Mouse (Mus musculus): ENCODE results near the gene Ccdc117. TPM values are rescaled to one million over a fixed set of nuclear protein-coding genes. Genes with fewer than 3 reads are reported as not detected.
A peak's percentile ranks its signal among the peaks of the same experiment; 100 is the strongest.
"Not testable (repeated sequence)": the region's sequence is repeated elsewhere in the genome, so short reads cannot be mapped to it uniquely, and the experiment has no call there.

The Ccdc117 gene
- polyA plus RNA-seq, 2 experiments, result 19.6 to 20.9 TPM

GRCm38 (mm10) chr11:5490989-5491656 lies 50.9 kb downstream of the Ccdc117 start:
- Histone ChIP-seq H3K27ac (replicated peaks; ENCODE audit: low read depth, low read length) (no peak overlapping the region), H3K9ac (ENCODE audit: low read depth, low read length, severe bottlenecking) (no peak overlapping the region), H3K27me3 (ENCODE audit: control insufficient read depth, insufficient read depth, low read length) (no peaks in the 10 kb centered on the region), H3K4me1 (ENCODE audit: control insufficient read depth, insufficient read depth, low read length) (no peaks in the 10 kb centered on the region), H3K36me3 (ENCODE audit: control insufficient read depth, insufficient read depth, low read length) (no peaks in the 10 kb centered on the region), H3K4me3 (replicated peaks; ENCODE audit: low read length) (no peak overlapping the region), H3K4me2 (replicated peaks; ENCODE audit: low read depth, low read length, severe bottlenecking) (no peak overlapping the region), H3K9me3 (ENCODE audit: control insufficient read depth, low read length) (no peaks in the 10 kb centered on the region)
- no peak for TF ChIP-seq POLR2A (IDR thresholded peaks at IDR 0.05; ENCODE audit: borderline replicate concordance, extremely low read depth, insufficient read depth, insufficient read length)
- 84% methylated on average over 10 of the region's 10 CpGs for WGBS
- DNase-seq (ENCODE audit: low spot score) (no peak), ATAC-seq (ENCODE audit: low FRiP score, low read depth) (no peak)

- not testable (repeated sequence) for ATAC-seq (ENCODE audit: low FRiP score, low read depth); H3K9me3 ChIP-seq (ENCODE audit: control insufficient read depth, low read length); H3K9ac ChIP-seq (ENCODE audit: low read depth, low read length, severe bottlenecking); H3K36me3 ChIP-seq (ENCODE audit: control insufficient read depth, insufficient read depth, low read length); H3K27ac ChIP-seq (replicated peaks; ENCODE audit: low read depth, low read length); DNase-seq (ENCODE audit: low spot score); H3K27me3 ChIP-seq (ENCODE audit: control insufficient read depth, insufficient read depth, low read length); H3K4me2 ChIP-seq (replicated peaks; ENCODE audit: low read depth, low read length, severe bottlenecking); H3K4me3 ChIP-seq (replicated peaks; ENCODE audit: low read length); H3K4me1 ChIP-seq (ENCODE audit: control insufficient read depth, insufficient read depth, low read length)
- 89% methylated on average over 10 of the region's 10 CpGs for WGBS
Measured at GRCm38 (mm10) chr11:5489433-5489832, 52.6 kb downstream of the Ccdc117 start.

DNA sequence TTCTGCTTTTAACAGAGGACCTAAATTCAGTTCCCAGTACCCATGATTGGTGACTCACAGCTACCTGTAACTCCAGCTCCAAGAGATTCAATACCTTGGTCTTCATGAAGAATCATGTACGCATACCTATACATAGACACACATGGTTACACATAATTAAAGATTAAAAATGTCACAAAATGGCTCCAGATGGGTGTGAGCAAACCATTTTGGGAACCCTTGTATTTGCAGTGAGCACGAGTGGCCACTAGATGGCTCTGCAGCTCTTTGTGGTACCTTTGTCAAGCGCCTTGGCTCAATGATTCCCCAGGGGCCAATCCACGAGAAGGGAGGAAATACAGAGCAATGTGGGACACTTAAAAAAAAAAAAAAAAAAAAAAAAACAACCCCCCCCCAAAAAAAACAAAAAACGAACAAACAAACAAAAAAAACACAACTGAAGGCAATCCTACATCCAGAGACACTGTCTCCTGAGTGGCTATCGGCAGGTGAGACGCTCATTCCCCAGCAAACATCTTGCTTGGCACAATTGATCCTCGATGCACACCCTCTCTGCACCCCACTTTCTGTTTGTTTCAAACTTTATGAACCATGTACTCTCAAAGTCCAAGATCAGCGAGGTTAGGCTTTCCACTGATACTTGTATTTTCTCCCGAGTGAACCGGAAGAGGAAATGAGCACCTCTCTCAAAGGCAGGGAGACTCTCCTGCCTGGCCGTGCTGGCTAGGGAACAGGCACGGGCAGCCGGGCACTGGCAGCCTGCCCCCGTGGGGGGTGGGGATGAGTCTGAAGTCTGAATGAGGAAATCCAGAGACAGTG lies 56.6 kb downstream of the Ccdc117 start:
- ATAC-seq (ENCODE audit: low FRiP score, low read depth) (peak; percentile 78), DNase-seq (ENCODE audit: low spot score) (peak; percentile 92)
- peak overlapping the region; percentile 20 for H3K4me3 ChIP-seq (replicated peaks; ENCODE audit: low read length)
- no peaks in the 10 kb centered on the region for H3K4me1 ChIP-seq (ENCODE audit: control insufficient read depth, insufficient read depth, low read length)
- H3K4me2 ChIP-seq (replicated peaks; ENCODE audit: low read depth, low read length, severe bottlenecking), result peak overlapping the region; percentile 45
- H3K36me3 ChIP-seq (ENCODE audit: control insufficient read depth, insufficient read depth, low read length), result no peaks in the 10 kb centered on the region
- no peaks in the 10 kb centered on the region for H3K9me3 ChIP-seq (ENCODE audit: control insufficient read depth, low read length)
- no peak for TF ChIP-seq POLR2A (IDR thresholded peaks at IDR 0.05; ENCODE audit: borderline replicate concordance, extremely low read depth, insufficient read depth, insufficient read length)
- 0 out of 2 replicates have a peak overlapping the region, but pooled peaks have one; percentile 3 for H3K9ac ChIP-seq (ENCODE audit: low read depth, low read length, severe bottlenecking)
- H3K27me3 ChIP-seq (ENCODE audit: control insufficient read depth, insufficient read depth, low read length), result no peaks in the 10 kb centered on the region
- H3K27ac ChIP-seq (replicated peaks; ENCODE audit: low read depth, low read length), result no peak overlapping the region
- 17% methylated on average over 15 of the region's 15 CpGs for WGBS

DNA sequence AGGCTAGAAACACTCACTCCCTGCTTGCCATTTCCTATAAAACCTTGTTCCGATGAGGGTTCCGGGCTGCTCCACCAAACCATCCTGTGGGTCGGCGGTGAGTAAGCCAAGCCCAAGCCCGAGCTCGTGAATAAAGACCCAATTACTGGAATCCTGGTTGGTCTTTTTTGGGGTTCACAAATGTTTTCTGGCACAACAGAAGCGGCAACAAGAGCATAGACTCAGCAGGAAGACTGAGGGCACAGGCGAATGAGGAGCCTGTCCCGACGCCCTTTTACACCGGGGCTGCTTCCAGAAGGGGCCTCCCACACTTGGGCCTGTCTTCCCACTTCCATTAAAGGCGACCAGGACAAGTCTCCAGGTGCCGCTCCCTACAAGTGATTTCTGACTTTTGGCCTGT lies 59.4 kb downstream of the Ccdc117 start:
- Histone ChIP-seq H3K4me3 (replicated peaks; ENCODE audit: low read length) (no peak overlapping the region), H3K27ac (replicated peaks; ENCODE audit: low read depth, low read length) (no peak overlapping the region), H3K27me3 (ENCODE audit: control insufficient read depth, insufficient read depth, low read length) (no peaks in the 10 kb centered on the region), H3K4me1 (ENCODE audit: control insufficient read depth, insufficient read depth, low read length) (no peaks in the 10 kb centered on the region), H3K36me3 (ENCODE audit: control insufficient read depth, insufficient read depth, low read length) (no peaks in the 10 kb centered on the region), H3K9me3 (ENCODE audit: control insufficient read depth, low read length) (no peaks in the 10 kb centered on the region), H3K4me2 (replicated peaks; ENCODE audit: low read depth, low read length, severe bottlenecking) (no peak overlapping the region), H3K9ac (ENCODE audit: low read depth, low read length, severe bottlenecking) (no peak overlapping the region)
- DNase-seq (ENCODE audit: low spot score) (no peak), ATAC-seq (ENCODE audit: low FRiP score, low read depth) (no peak)
- 72% methylated on average over 13 of the region's 13 CpGs for WGBS
- TF ChIP-seq POLR2A (IDR thresholded peaks at IDR 0.05; ENCODE audit: borderline replicate concordance, extremely low read depth, insufficient read depth, insufficient read length), result no peak

Other genes with a start within 250 kb of the Ccdc117 start
- 8.0 and 10.6 TPM in 2 replicates for gene Znrf3, start 97.3 kb downstream of the Ccdc117 start, polyA plus RNA-seq (2012; rRNA removed)
- 12.9 and 14.4 TPM in 2 replicates for gene Znrf3, start 97.3 kb downstream of the Ccdc117 start, polyA plus RNA-seq (2014; fragmentation: Nextera tagmentation; extraction: Ambion mirVana)
- 97.3 and 105 TPM in 2 replicates for gene Xbp1, start 21.5 kb downstream of the Ccdc117 start, polyA plus RNA-seq (2012; rRNA removed)
- 182 and 200 TPM in 2 replicates for gene Xbp1, start 21.5 kb downstream of the Ccdc117 start, polyA plus RNA-seq (2014; fragmentation: Nextera tagmentation; extraction: Ambion mirVana)
- 0.03 TPM in 1 of 2 replicates, not detected in the other for gene Ankrd36, start 27.5 kb upstream of the Ccdc117 start, polyA plus RNA-seq (2012; rRNA removed)
- gene Ankrd36, start 27.5 kb upstream of the Ccdc117 start, polyA plus RNA-seq (2014; fragmentation: Nextera tagmentation; extraction: Ambion mirVana), result not detected in 2 replicates
- 124 and 135 TPM in 2 replicates for gene Mrps24, start 173.5 kb upstream of the Ccdc117 start, polyA plus RNA-seq (2012; rRNA removed)
- gene Mrps24, start 173.5 kb upstream of the Ccdc117 start, polyA plus RNA-seq (2014; fragmentation: Nextera tagmentation; extraction: Ambion mirVana), result 197 and 219 TPM in 2 replicates
- gene Urgcp, start 220.2 kb upstream of the Ccdc117 start, polyA plus RNA-seq (2012; rRNA removed), result 17.1 and 21.5 TPM in 2 replicates
- 21.7 and 23.4 TPM in 2 replicates for gene Urgcp, start 220.2 kb upstream of the Ccdc117 start, polyA plus RNA-seq (2014; fragmentation: Nextera tagmentation; extraction: Ambion mirVana)
- 85.4 and 89.9 TPM in 2 replicates for gene Dbnl, start 246.3 kb upstream of the Ccdc117 start, polyA plus RNA-seq (2012; rRNA removed)
- 107 and 119 TPM in 2 replicates for gene Dbnl, start 246.3 kb upstream of the Ccdc117 start, polyA plus RNA-seq (2014; fragmentation: Nextera tagmentation; extraction: Ambion mirVana)

Measured in limb, embryonic 14.5 days (tissue).